Mouse (Mus musculus) forebrain, embryonic 13.5 days (tissue): Measurements from ENCODE around the gene Mdp1. TPM values are rescaled to one million over a fixed set of nuclear protein-coding genes. Genes with fewer than 3 reads are reported as not detected.
A peak's percentile ranks its signal among the peaks of the same experiment; 100 is the strongest.

ENCODE experiments used
- ATAC-seq: fragments of 200-750 bp; cut with Nextera tagmentation; 2 replicates; pipeline ENCODE4 v1.8.0; 2017
- H3K27ac ChIP-seq: fragments of 300-500 bp; sonication (generic); 2 replicates; pipeline ENCODE4 v1.5.1; 2015; ENCODE audit warnings: inconsistent platforms, mild to moderate bottlenecking, moderate library complexity
- H3K27me3 ChIP-seq: fragments of 300-500 bp; sonication (generic); 2 replicates; pipeline ENCODE4 v1.6.1; 2015; ENCODE audit warnings: mild to moderate bottlenecking, inconsistent platforms
- H3K36me3 ChIP-seq: fragments of 300-500 bp; sonication (generic); 2 replicates; pipeline ENCODE4 v1.6.1; 2015; ENCODE audit warnings: mild to moderate bottlenecking, inconsistent platforms; ENCODE audit not compliant: poor library complexity, severe bottlenecking
- H3K4me1 ChIP-seq: fragments of 300-500 bp; sonication (generic); 2 replicates; pipeline ENCODE4 v1.6.1; 2015; ENCODE audit warnings: inconsistent platforms
- H3K4me2 ChIP-seq: fragments of 300-500 bp; sonication (generic); 2 replicates; pipeline ENCODE4 v1.6.1; 2015; ENCODE audit warnings: inconsistent platforms, mild to moderate bottlenecking, moderate library complexity
- H3K4me3 ChIP-seq: fragments of 300-500 bp; sonication (generic); 2 replicates; pipeline ENCODE4 v1.5.1; 2015; ENCODE audit warnings: mild to moderate bottlenecking, inconsistent platforms
- H3K9ac ChIP-seq: fragments of 300-500 bp; sonication (generic); 2 replicates; pipeline ENCODE4 v1.6.1; 2015; ENCODE audit warnings: mild to moderate bottlenecking, inconsistent platforms
- H3K9me3 ChIP-seq: fragments of 300-500 bp; sonication (generic); replicated peaks from 2 replicates; pipeline ENCODE4 v1.6.1; 2016; ENCODE audit warnings: inconsistent platforms
- WGBS: fragments of 180-500 bp; shearing (Covaris S2); methylation state at CpG from one replicate; pipeline ENCODE4 v1.1.7; 2015; 5-methylcytosine and 5-hydroxymethylcytosine counted together
- polyA plus RNA-seq: library from polyadenylated mRNA; unstranded; fragments of >200 nt; fragmentation: Nextera tagmentation; extraction: Ambion mirVana; gene quantifications from 2 replicates; pipeline ENCODE4 v1.2.1, GENCODE M21; 2015

The Mdp1 gene
- polyA plus RNA-seq, 1 experiment from 2014 or later: 66.3 TPM

DNA sequence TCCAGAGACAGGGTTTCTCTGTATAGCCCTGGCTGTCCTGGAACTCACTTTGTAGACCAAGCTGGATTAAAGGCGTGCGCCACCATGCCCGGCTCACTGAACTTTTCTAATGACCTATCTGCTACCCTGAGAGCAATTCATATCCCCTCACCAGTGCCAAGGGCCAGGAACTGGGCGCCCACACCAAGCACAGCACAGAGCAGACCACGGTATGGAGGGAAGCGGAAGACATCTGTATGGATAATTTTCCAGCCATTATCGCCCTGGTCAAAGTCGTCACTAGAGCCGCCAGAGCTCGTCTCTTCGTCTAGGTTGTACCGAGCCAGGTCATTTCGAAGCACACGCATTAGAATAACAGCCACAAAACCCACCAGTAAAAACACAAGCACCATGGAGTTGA is 19.5 kb downstream of the Mdp1 start:
- WGBS: 96% methylated on average over 14 of the region's 14 CpGs
- Histone ChIP-seq H3K36me3 (peaks cover 55% of the 10 kb centered on the region), H3K9ac (no peak overlapping the region), H3K27me3 (no peaks in the 10 kb centered on the region), H3K4me1 (peaks cover 35% of the 10 kb centered on the region), H3K27ac (no peak overlapping the region), H3K9me3 (no peaks in the 10 kb centered on the region), H3K4me2 (no peak overlapping the region), H3K4me3 (no peak overlapping the region)
- no peak for ATAC-seq

- H3K36me3 ChIP-seq: peaks cover 69% of the 10 kb centered on the region
- ATAC-seq: no peak
- no peak within 1 kb of the TSS for H3K27ac ChIP-seq
- H3K4me1 ChIP-seq: peaks cover 25% of the 10 kb centered on the region
- H3K27me3 ChIP-seq: no peaks in the 10 kb centered on the region
- 96% methylated on average over 9 of the region's 9 CpGs for WGBS
- no peak within 1 kb of the TSS for H3K4me3 ChIP-seq
- no peaks in the 10 kb centered on the region for H3K9me3 ChIP-seq
- no peak within 1 kb of the TSS for H3K4me2 ChIP-seq
- 0 out of 2 replicates have a peak within 1 kb of the TSS, but pooled peaks have one; percentile 0 for H3K9ac ChIP-seq
These were observed 22.5 kb downstream of the Mdp1 start, which contains the start of gene Gm49378 for GRCm38 (mm10) chr14:55637795-55638194. TSS of gene Gm49378 (minus strand) at chr14:55637895.

DNA sequence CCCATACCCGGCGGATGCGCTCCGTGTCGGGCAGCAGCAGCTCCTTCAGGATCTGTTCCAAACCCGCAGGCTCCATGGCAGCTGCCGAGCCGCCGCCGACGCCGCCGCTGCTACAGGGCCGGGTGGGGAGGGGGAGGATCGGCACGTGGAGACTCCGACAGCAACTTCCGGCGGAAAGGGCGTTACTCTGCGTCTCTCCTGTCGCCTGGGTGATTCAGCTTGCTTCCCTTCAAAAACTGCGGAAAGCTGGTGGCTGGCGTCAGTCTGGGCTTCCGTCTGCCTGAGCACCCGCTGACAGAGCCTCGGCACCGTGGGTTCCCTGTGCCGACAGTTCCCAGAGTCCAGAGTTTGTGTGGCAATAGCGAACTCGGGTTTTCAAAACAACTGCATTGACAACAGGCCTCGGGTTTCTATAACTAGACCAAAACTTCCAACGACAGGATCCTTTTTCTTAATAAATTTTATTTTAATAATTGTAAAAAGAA is 24.7 kb downstream of the Mdp1 start, which contains the start of gene Ipo4:
TSS of gene Ipo4 (minus strand) at position 435 of the 485 bp plus-strand sequence.
- Histone ChIP-seq H3K4me2 (peak within 1 kb of the TSS; percentile 93), H3K9me3 (no peaks in the 10 kb centered on the region), H3K9ac (peak within 1 kb of the TSS; percentile 83), H3K36me3 (peaks cover 81% of the 10 kb centered on the region), H3K4me3 (peak within 1 kb of the TSS; percentile 63), H3K27ac (peak within 1 kb of the TSS; percentile 82), H3K4me1 (peaks cover 14% of the 10 kb centered on the region), H3K27me3 (no peaks in the 10 kb centered on the region)
- peak; percentile 94 for ATAC-seq
- WGBS: 2% methylated on average over 33 of the region's 33 CpGs

- no peak; the same call in none of the 2 replicates for ATAC-seq
- Histone ChIP-seq H3K9me3 (no peaks in the 10 kb centered on the region), H3K36me3 (peaks cover 81% of the 10 kb centered on the region), H3K4me2 (peak overlapping the region; percentile 93), H3K4me1 (peaks cover 14% of the 10 kb centered on the region), H3K27me3 (no peaks in the 10 kb centered on the region), H3K4me3 (peak overlapping the region; percentile 63), H3K27ac (peak overlapping the region; percentile 82), H3K9ac (peak overlapping the region; percentile 83)
- WGBS: 4% methylated on average over 23 of the region's 23 CpGs
These were observed 25.3 kb downstream of the Mdp1 start for GRCm38 (mm10) chr14:55634874-55635522.

DNA sequence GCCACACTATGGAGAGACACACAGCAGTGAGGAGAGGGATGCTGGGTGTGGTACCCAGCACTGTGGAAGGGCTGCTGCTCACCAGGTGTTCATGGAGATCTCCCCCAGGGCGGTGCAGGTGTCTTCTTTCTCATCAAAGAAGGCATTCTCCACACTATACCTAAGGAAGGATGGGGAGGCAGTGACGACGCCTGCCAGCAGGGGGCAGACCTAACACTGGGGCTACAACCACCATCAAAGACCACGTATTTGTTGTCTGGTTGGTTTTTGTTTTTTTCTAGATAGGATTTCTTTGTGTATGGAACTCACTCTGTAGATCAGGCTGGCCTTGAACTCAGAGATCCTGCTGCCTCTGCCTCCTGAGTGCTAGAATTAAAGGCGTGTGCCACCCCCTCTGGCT is 31.0 kb downstream of the Mdp1 start:
- no peaks in the 10 kb centered on the region for H3K9me3 ChIP-seq
- no peaks in the 10 kb centered on the region for H3K4me1 ChIP-seq
- H3K36me3 ChIP-seq: peaks cover 99% of the 10 kb centered on the region
- no peak for ATAC-seq
- no peak overlapping the region for H3K4me2 ChIP-seq
- WGBS: 51% methylated on average over 5 of the region's 5 CpGs
- H3K27me3 ChIP-seq: no peaks in the 10 kb centered on the region
- no peak overlapping the region for H3K4me3 ChIP-seq
- H3K9ac ChIP-seq: no peak overlapping the region
- H3K27ac ChIP-seq: no peak overlapping the region

DNA sequence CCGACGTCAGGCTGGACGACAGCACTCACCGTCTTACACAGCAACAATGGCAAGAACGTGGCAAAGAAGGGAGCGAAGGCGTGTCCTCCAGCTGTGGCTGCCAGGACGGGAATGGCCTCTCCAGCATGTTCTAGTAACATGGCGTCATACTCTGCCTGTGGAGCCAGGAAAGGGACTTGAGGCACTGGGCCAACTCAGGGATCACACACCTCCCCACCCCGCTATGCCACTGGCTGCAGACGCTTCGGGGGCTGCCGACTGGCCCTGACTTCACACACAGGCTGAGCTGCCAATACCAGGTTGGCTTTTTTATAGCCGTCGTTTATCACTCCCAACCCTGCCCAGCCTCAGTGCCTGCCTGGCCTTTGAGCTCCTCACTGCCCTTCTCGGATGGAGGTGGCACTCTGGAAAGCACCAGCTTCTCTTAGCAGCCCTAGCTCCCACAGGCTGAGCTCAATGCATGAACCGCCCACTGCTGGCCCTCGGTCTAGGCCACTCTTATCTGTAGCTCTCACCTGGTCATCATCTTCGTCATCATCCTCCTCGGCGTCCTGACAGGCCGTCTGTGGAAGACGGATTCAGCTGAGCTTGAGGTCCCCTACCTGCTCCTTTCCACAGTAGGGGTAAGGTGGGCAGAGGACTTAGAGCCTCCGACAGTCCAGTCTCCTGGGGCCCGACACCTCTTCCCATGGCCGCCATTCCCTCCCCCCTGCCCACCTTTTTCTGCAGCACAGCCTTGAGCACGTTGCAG is 32.1 kb downstream of the Mdp1 start:
- no peak overlapping the region for H3K4me2 ChIP-seq
- WGBS: 92% methylated on average over 27 of the region's 27 CpGs
- H3K27ac ChIP-seq: no peak overlapping the region
- no peaks in the 10 kb centered on the region for H3K4me1 ChIP-seq
- no peak for ATAC-seq
- H3K4me3 ChIP-seq: no peak overlapping the region
- H3K9me3 ChIP-seq: no peaks in the 10 kb centered on the region
- no peaks in the 10 kb centered on the region for H3K27me3 ChIP-seq
- no peak overlapping the region for H3K9ac ChIP-seq
- peaks cover 99% of the 10 kb centered on the region for H3K36me3 ChIP-seq

GRCm38 (mm10) chr14:55618486-55619195 is 41.7 kb downstream of the Mdp1 start:
- H3K9me3 ChIP-seq: no peaks in the 10 kb centered on the region
- 0 out of 2 replicates have a peak, but pooled peaks cover 5% of the 10 kb centered on the region for H3K4me1 ChIP-seq
- peak overlapping the region; percentile 13 for H3K4me2 ChIP-seq
- WGBS: 52% methylated on average over 22 of the region's 22 CpGs
- ATAC-seq: peak; percentile 53; the same call in 1 of the 2 replicates
- peaks cover 3% of the 10 kb centered on the region for H3K36me3 ChIP-seq
- no peaks in the 10 kb centered on the region for H3K27me3 ChIP-seq
- H3K27ac ChIP-seq: no peak overlapping the region
- H3K4me3 ChIP-seq: peak overlapping the region; percentile 22
- peak overlapping the region; percentile 30; the same call in 1 of the 2 replicates for H3K9ac ChIP-seq

- Histone ChIP-seq H3K9ac (peak within 1 kb of the TSS; percentile 30; the same call in 1 of the 2 replicates), H3K4me2 (peak within 1 kb of the TSS; percentile 13), H3K4me3 (peak within 1 kb of the TSS; percentile 22), H3K4me1 (0 out of 2 replicates have a peak, but pooled peaks cover 5% of the 10 kb centered on the region), H3K27ac (no peak within 1 kb of the TSS), H3K9me3 (no peaks in the 10 kb centered on the region), H3K36me3 (no peaks in the 10 kb centered on the region), H3K27me3 (no peaks in the 10 kb centered on the region)
- peak; percentile 71 for ATAC-seq
- WGBS: 25% methylated on average over 21 of the region's 21 CpGs
These were observed 42.5 kb downstream of the Mdp1 start, which contains the start of gene Rec8 for GRCm38 (mm10) chr14:55617822-55618221. TSS of gene Rec8 (plus strand) at chr14:55618037.

DNA sequence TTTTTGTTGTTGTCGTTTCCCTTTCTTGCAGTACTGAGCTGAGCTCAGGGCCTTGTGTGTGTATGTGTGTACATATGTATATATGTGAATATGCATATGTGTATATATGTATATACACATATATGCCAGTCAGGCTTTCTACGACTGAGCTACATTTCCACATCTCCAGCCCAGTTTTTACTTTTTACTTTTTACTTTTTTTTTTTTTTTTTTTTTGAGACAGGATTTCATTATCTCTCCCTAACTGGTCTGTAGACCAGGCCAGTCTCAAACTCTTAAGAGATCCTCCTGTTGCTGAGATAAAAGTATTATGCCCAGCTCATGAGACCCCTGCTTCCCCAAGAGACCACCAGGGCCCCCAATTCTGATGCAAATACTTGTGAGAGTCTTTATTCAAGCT is 43.5 kb downstream of the Mdp1 start:
- Histone ChIP-seq H3K36me3 (no peaks in the 10 kb centered on the region), H3K9ac (no peak overlapping the region), H3K27me3 (no peaks in the 10 kb centered on the region), H3K9me3 (no peaks in the 10 kb centered on the region), H3K4me1 (0 out of 2 replicates have a peak, but pooled peaks cover 5% of the 10 kb centered on the region), H3K4me3 (no peak overlapping the region), H3K4me2 (no peak overlapping the region), H3K27ac (no peak overlapping the region)
- ATAC-seq: no peak
- WGBS: 91% methylated on average over 2 of the region's 2 CpGs

GRCm38 (mm10) chr14:55615876-55616275 is 44.4 kb downstream of the Mdp1 start:
- Histone ChIP-seq H3K36me3 (no peaks in the 10 kb centered on the region), H3K9ac (no peak overlapping the region), H3K4me2 (no peak overlapping the region), H3K4me3 (no peak overlapping the region), H3K4me1 (0 out of 2 replicates have a peak, but pooled peaks cover 5% of the 10 kb centered on the region), H3K27me3 (no peaks in the 10 kb centered on the region), H3K9me3 (no peaks in the 10 kb centered on the region), H3K27ac (no peak overlapping the region)
- 42% methylated on average over 2 of the region's 2 CpGs for WGBS
- ATAC-seq: no peak

- Histone ChIP-seq H3K4me3 (no peak overlapping the region), H3K9ac (no peak overlapping the region), H3K36me3 (peaks cover 4% of the 10 kb centered on the region), H3K27ac (no peak overlapping the region), H3K4me1 (0 out of 2 replicates have a peak, but pooled peaks cover 5% of the 10 kb centered on the region), H3K9me3 (no peaks in the 10 kb centered on the region), H3K4me2 (no peak overlapping the region), H3K27me3 (no peaks in the 10 kb centered on the region)
- WGBS: 83% methylated on average over 7 of the region's 7 CpGs
- ATAC-seq: no peak
These were observed 45.6 kb downstream of the Mdp1 start for GRCm38 (mm10) chr14:55614565-55615178.
